Mouse (Mus musculus) testis, adult 2 months (tissue): Measurements from ENCODE around the gene Cyfip2.

Experiments
- CTCF ChIP-seq: fragments of 200-500 bp; IDR thresholded peaks from 2 replicates; pipeline ENCODE4 v1.5.1; 2012; ENCODE audit warnings: low read depth, mild to moderate bottlenecking, inconsistent platforms, low read length, moderate library complexity; ENCODE audit not compliant: control insufficient read depth, insufficient read depth, insufficient replicate concordance
- POLR2A ChIP-seq: fragments of 200-500 bp; IDR thresholded peaks from 2 replicates; pipeline ENCODE4 v1.6.1; 2012; ENCODE audit warnings: low read depth, mild to moderate bottlenecking, inconsistent platforms, low read length, moderate library complexity; ENCODE audit not compliant: control insufficient read depth

- TF ChIP-seq CTCF (no peak), POLR2A (no peak)
Observed at GRCm38 (mm10) chr11:46214368-46215230, 98.1 kb downstream of the Cyfip2 start.
